Mouse (Mus musculus): ENCODE measurements around the gene Ankrd11. TPM values are rescaled to one million over a fixed set of nuclear protein-coding genes. Genes with fewer than 3 reads are reported as not detected.
A peak's percentile ranks its signal among the peaks of the same experiment; 100 is the strongest.
"Not testable (repeated sequence)": the region's sequence is repeated elsewhere in the genome, so short reads cannot be mapped to it uniquely, and the experiment has no call there.

Gene Ankrd11
- total RNA-seq, 2 experiments from 2014 or later = 69.2 to 76.4 TPM

DNA sequence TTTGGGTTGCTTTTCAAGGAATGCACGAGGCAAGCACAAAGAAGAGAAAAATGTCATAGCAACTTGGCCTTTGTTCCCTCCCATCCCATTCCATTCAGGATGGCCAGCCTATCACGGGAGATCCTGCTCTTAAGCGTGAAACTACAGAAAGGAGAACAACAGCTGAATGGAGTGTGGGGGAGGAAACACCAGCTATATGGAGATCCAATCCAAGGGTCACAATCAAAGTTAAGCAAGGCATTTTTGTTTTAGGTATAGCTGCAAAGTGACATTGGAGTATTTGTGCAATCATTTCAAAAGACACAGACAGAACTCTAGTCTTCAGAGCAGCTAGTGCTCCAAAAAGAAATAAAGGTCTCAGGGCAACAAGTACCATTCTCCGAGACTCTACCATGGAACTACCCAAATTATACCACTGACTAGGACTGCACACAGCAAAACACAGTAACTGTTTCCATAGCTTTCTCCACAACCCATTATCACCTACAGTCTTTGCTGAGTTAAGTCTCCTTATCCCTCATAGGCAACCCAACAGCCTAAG lies 1.9 kb downstream of the Ankrd11 start:
- no peak for ATAC-seq (replicated peaks; ENCODE audit: poor library complexity)

DNA sequence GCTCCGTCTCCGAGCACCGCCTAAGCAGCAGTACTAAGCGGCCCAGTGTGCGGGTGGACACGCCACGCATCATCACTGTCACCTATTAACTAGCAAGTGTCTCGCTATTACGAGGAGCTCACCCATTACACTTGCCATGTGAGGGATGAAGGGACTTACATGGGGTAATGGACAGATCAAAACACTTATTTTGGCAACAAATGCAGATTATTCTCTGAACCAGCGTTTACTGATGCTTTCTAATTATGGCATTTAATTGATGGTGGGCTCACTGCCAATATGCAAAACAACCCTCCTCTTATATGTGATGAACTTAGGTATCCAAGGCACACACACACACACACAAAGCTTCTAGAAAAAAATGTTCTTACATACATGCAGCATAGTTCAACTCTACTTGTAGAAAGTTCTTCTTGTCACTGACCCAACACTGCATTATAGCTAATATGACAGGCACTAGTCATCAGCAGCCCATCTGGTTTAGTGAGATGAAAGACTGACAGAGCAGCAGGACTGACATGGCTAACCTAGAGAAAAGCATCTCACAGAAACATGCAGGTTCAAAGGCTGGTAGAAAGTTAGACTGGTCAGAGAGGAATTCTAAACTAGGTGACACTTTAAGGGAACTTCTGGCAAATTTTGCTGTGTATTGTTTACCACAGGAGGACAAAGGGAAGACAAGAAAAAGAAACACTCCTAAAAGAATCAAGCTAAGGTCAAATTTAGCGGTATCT lies 2.5 kb downstream of the Ankrd11 start:
- ATAC-seq (replicated peaks; ENCODE audit: poor library complexity) = no peak

DNA sequence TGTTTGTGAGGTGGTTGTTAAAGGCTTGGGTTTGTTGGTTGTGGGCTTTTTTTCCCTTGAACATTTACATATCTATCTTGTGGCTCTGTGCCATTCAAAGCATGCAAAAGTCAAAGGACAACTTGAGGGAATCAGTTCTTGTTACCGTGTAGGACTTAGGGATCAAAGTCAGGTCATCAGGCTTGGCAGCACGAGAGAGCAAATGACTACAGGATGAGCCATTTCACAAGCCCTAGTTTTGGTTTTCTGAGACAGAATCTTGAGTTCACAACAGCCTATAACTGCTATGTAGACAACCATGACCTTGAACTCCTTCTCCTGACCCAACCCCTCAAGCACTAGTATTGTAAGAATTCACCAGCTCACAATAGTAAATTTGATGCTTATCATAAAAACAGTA lies 3.7 kb downstream of the Ankrd11 start:
- no peak for ATAC-seq (replicated peaks; ENCODE audit: poor library complexity)

DNA sequence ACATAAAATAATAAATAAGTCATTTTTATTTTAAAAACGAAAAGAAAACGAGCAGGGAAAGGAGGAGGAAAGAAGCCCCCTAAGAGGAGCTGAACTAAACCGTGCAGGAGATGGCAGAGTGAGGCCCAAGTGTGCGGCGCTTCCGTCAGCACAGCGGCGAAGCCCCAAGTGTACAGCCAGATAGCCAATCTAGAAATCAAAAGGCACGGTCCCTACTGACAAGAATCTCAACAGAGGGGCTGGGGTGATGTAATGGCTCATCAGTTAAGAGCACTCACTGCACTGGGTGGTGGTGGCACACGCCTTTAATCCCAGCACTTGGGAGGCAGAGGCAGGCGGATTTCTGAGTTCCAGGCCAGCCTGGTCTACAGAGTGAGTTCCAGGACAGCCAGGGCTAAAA lies 4.6 kb downstream of the Ankrd11 start:
- no peak for ATAC-seq (replicated peaks; ENCODE audit: poor library complexity)

DNA sequence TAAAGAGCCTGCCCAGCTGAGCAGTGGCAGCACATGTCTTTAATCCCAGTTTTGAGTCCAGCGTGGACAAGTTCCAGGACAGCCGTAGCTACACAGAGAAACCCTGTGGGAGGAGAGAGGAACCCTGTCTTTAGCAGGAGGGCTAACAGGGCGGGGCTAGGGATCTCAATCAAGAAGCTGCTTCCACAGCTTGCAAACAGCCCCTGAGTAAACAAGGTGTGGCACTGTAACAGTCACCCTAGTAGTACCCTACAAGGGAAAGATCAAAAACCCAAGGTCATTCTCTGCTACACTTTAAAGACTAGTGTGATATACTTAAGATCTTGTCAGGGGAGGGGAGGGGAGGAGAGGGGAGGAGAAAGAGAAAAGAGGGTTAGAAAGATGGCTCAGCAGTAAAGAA lies 5.1 kb downstream of the Ankrd11 start:
- peak; percentile 56 for ATAC-seq (replicated peaks; ENCODE audit: poor library complexity)

DNA sequence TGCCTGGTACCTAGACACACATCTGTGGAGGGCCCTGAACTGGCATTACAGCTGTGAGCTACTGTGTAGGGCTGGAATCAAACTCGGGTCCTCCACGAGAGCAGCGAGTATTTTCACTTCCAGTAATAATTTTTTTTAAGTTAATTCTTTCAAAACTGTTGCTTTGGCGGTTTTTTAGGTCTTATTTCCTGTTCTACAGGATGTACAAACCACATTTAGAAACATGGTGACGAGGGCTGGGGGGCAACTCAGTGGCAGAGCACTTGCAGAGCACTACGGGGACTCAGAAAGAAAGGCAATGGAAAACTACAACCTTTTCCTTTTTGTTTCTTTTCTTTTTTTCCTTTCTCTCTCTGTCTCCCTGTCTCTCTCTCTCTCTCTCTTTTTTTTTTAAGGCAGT lies 7.9 kb downstream of the Ankrd11 start:
- ATAC-seq (replicated peaks; ENCODE audit: poor library complexity) = peak; percentile 33

DNA sequence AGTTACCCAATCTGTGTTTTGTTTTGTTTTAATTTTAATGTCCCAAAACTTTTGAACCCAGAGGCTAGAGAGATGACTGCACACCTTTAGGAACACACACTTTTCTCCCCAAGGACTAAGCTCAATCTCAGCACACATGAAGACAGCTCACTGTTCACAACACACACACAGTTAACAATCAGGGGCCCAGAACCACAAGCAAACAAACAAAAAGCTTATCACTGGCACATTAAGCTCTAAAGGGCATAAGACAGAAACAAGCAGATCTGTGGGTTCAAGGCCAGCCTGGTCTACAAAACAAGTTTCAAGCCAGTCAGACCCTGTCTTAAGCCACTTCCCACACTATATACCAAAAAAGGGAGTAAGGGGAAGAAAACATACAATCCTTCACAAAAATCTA lies 8.6 kb downstream of the Ankrd11 start:
- ATAC-seq (replicated peaks; ENCODE audit: poor library complexity) = no peak

DNA sequence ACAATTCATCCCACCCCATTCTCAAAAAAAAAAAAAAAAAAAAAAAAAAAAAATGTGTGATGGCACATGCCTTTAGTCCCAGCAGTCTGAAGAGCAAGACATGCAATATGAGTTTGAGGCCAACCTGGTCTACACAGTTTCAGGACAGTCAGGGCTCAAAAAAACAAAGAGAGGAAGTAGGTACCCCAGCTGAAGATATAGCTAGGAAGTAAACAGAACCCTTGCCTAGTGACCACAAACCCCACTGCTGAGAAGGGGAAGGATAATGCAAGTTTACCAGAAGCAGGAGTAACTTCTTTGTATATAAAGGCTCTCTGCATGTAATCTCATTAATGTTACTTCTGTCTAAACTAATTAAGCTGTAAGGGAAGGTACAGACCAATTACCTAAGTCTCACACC lies 9.3 kb downstream of the Ankrd11 start:
- peak; percentile 72 for ATAC-seq (replicated peaks; ENCODE audit: poor library complexity)

DNA sequence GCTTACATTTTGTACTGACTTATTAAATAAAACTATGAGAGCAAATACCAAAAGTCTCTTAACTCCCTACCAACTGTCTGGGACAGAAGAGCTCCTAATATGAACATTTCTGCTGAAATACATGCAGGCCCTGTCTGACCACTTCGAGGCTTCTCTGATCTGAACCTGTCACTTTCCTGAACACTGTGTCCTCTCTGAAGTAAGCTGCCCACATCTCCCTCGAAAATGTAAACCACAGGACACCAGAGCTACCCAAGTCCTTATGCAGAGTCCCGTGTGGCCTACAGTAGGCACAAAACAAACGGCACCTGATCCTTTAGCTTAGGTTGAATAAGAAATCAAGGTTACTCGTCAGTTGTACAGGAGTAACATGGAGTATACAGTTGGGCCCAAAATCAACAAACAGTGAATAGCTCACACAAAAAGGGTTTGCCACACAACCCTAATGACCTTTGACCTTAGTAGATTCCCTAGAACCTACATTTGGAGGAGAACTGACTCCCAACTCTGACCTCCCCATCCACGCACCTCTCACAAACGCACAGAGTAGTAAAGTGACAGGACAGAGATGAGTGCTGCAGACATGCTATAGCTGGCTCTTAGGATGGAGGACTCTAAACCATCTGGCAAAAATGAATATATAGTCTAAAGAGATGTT lies 10.6 kb downstream of the Ankrd11 start:
- no peak for ATAC-seq (replicated peaks; ENCODE audit: poor library complexity)

DNA sequence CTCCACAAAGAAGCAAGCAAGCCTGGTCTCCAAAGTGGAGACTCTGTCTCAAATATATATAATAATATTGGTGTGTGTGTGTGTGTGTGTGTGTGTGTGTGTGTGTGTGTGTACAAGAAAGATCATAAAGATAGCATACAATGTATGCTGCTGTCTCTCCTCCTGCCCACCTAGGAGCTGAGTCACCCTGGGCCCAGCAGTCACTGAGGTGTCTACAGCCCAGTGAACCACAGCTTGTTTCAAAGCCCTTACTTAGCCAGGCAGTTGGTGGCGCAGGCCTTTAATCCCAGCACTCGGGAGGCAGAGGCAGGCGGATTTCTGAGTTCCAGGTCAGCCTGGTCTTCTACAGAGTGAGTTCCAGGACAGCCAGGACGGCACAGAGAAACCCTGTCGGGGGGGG lies 12.0 kb downstream of the Ankrd11 start:
- not testable (repeated sequence) for ATAC-seq (replicated peaks; ENCODE audit: poor library complexity)

DNA sequence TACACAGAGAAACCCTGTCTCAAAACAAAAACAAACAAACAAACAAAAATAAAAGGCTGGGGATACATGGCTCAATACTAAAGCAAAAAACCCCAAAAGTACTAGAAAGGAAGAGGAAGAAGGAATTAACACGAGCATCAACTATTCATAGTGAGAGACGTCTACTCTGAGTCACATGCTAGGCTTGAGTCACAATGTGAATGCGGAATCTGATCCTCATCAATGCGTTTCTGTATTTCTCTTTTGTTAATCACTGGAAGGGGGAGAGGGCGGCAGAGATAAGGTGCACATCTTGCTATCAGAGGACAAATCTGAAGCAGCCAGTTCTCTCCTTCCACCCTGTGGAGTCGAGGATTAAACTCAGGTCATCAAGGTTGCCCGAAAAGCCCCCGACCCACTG lies 14.3 kb downstream of the Ankrd11 start:
- no peak for ATAC-seq (replicated peaks; ENCODE audit: poor library complexity)

DNA sequence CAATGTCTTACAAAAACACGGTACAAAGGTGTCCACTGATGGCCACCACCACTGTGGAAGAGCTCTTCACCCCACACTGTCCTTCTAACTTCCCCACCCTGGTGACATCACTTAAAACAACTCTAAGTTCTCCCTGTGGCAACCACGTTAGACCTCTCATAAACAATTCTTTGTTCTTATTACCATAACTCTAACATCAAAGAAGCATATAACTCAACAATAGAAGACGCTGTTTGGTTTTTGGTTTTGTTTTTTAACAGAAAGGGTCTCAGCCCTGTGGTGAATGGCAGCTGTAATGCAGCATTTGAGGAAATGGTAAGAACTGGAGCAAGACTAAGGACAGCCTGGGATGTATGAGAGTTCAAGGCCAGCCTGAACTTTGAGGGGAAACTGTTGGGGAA lies 16.1 kb downstream of the Ankrd11 start:
- no peak for ATAC-seq (replicated peaks; ENCODE audit: poor library complexity)

DNA sequence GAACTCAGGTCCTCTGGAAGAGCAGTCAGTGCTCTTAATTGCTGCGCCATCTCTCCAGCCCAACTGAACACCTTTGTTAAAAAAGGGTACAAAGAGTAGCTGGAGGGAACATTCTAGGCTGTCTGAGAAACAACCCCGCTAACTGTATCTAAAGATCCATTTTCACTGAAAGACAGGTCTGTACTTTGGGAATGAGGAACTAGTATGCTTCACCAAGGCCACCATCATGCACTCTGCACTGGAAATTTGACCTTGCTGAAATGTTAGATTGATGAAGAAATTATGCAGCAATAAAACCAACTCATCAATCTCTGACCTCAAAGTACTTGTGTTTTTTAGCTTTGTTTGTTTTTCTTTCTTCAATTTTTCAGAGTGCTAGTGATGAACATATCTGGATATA lies 17.9 kb downstream of the Ankrd11 start:
- ATAC-seq (replicated peaks; ENCODE audit: poor library complexity) = no peak; the same call in 1 of the 2 replicates

DNA sequence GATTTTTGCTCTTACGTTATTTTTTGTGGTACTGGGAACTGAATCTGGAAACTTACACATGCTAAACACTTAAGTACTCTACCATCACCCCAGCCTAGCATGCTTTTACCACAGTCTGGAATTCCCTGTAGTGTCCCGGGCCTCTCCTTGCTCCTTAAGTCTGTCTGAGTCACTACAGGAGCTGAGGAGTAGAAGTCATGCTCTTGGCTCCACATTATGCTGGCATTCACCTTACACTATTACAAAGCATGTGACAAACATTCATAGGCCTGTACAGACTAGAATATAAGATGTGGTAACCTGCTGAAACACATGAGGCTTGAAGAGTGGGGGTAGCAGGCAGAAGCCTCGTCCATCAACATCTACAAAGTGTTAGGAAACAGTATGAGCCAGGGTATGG lies 19.4 kb downstream of the Ankrd11 start:
- no peak for ATAC-seq (replicated peaks; ENCODE audit: poor library complexity)

DNA sequence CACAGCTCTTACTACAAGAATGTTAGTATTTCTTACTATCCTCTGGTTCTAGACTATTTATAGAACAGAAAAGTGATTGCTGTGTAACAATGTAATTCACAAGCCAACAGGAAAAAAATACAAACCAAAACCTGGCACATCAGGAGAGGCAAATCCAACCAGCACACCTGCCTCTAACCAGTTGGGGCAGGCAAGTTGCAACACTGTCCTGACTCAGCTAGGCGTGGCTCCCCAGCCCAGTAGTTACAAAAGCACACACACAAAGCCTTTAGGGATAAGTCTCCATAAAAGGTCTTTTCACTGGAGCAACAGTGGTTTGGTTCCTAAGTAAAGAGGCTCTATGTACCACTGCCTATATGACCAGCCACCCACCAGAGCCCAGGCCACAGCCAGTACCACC lies 20.8 kb downstream of the Ankrd11 start:
- ATAC-seq (replicated peaks; ENCODE audit: poor library complexity) = peak; percentile 62

DNA sequence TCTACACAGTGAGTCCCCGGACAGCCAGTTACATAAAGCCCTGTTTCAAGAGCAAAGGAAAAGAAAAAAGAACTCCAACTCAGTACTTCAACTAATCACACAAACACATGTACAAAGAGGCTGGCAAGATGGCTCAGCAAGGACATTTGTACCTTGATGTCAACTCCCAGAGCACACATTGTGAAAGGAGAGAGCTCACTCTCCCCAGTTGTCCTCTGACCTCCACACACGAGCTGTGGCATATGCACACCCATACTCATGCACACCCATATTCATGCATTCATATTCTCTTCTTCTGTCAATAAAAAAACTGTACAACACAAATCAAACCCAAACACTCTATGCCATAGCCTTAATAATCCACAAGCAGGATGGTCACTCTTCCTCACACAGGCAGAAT lies 21.2 kb downstream of the Ankrd11 start:
- no peak for ATAC-seq (replicated peaks; ENCODE audit: poor library complexity)

DNA sequence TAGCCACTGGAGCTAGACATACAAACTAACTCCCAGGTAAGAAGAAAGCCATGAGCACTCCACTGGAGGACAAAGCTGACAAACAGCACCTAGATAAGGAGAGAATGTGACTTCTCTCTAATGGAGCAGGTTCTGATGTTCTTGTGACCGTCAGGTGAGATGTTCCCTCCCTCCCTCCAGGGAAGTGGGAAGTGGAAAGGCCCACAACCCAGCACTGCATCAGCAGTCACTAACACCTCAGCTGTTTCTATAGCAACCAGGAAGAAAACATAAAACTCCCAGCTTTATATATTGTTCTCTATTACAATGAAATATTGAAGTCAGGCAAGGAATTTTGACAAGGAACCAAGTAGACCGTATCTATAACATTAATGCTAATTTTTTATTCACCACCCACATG lies 22.0 kb downstream of the Ankrd11 start:
- no peak for ATAC-seq (replicated peaks; ENCODE audit: poor library complexity)

DNA sequence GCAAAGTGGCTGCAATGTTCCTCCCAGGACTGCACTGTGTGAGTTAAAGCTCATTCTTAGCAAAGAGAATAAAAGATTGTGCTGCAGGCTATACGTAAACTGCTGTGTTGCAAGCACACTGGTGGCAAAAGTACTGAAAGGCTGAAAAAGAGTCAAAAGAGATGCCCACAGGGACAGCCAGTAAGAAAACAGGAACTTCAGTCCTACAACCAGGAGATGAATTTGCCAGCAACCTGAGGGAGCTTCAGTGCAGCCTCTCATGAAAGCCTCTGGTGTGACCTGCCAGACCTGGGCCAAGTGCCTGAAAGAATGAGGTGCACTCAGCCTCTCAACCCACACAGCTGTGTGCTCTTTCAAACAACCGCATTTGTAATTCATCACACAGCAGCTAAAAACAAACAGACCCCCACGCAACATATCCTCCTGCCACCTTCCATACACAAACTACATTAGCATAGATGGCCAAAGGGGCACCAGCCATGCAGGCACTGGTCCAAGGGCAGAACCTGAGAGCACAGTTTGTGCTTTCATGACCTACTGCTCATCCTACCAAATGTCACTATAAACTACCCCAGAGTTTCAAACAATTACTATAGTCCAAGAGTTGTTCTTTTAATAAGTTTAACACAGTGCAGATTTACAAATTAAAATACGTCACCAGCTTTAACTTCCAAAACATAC lies 23.5 kb downstream of the Ankrd11 start:
- ATAC-seq (replicated peaks; ENCODE audit: poor library complexity) = peak; percentile 65

DNA sequence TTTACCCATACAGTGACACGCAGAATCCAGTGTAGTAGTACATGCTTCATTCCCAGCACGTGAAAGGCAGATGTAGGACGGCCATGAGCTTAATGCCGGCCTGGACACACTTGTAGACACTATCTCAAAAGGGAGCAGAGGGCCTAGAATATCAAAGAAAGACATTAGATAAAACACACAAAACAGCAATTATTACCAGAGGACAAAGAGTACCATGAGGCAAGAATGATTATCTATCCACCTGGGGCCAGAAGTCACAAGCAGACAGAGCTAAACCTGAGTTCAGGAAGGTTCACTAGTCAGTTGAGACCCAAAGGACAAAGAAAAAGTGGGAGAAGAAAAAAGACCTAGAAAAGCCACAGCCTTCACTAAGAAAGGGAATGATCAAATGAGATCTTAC lies 24.9 kb downstream of the Ankrd11 start:
- no peak for ATAC-seq (replicated peaks; ENCODE audit: poor library complexity)

DNA sequence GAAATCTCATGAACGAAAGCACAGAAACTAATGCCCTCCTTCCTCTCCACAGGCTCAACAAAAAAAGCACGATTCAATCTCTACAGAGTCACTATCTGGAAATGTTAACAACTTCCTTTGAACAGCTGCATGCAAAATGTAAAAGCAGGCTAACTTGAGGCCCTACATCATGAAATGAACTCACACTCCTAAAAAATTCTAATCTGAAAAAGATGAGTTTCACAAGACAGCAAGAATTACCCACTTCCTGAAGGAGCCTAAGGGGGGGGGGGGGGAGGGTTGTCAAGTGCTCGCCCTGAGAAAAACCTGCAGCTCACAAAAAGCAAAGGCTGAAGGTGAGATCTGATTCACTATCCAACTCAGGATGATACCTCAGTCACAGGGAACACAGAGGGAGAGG lies 27.0 kb downstream of the Ankrd11 start:
- ATAC-seq (replicated peaks; ENCODE audit: poor library complexity) = no peak

DNA sequence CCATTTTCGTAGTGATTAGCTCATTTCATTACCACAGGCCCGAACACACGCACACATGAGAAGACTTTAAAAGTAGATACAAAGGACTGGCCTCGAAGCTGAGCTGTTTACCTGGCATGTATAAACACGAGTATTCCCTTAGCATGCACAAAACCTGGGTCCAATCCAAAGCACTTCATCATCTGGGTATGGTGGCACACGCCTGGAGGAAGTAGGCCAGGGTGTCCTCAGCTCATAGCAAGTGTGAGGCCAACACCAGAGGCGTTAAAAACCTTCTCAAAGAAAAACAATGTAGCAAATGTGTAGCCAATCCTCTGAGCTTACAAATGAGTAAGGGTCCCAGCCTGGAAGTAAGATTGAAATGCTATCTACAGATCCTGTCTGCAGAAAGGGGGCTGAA lies 27.6 kb downstream of the Ankrd11 start:
- no peak for ATAC-seq (replicated peaks; ENCODE audit: poor library complexity)

DNA sequence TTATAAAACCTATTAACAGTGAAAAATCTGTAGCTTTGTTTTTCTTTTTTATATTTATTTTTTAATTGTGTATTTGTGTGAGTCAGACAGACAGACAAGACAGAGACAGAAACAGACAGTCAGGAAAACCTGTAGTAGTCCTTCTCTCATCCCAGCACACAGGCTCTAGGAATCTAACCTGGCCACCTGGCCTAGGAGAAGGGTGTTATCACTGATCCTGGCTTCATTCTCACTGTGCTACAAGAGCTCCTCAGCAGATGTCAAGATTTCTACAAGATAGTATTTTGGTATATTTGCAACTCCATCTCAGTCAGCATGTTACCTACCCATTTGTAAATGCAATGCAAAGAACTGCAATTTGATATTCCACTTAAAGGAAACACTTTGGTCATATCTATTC lies 30.8 kb downstream of the Ankrd11 start:
- peak; percentile 76 for ATAC-seq (replicated peaks; ENCODE audit: poor library complexity)

Measured in megakaryocyte progenitor cell, adult 5-6 weeks (primary cell).